Mouse (Mus musculus): ENCODE data around the gene Jmjd6.
"Not testable (repeated sequence)": the region's sequence is repeated elsewhere in the genome, so short reads cannot be mapped to it uniquely, and the experiment has no call there.

Gene Jmjd6

DNA sequence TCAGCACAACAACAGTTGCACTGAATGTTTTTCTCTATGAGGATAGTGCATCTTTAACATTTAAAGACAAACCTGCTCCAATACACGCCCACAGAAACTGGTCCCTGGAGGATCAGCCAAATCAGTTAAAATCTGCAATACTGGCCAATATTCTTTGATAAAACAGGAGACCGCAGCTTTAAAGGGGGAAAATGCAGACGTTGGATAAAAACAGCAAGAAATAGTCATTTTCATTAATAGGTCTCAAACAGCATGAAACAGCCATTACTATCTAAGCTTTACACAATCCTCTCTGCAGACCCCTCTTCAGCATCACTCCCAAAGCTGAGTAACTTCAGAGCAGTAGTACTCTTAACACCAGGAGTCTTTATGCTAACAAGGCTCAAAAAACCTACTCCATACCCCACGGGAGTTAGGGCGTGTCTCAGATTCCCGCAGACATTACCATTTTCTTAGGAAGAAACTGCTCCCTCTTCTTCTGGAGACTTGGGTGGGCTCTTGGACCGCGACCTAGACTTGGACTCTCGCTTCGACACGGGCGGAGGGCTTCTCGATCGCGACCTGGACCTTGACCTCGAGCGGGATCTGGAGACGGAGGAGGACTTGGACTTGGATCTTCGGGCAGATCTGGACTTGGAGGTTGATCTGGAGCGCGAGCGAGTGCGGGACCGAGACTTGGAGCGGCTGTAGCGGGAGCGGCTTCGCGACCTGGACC, 8.5 kb upstream of the Jmjd6 start:
- DNase-seq (ENCODE audit: inconsistent ontology term): no peak

DNA sequence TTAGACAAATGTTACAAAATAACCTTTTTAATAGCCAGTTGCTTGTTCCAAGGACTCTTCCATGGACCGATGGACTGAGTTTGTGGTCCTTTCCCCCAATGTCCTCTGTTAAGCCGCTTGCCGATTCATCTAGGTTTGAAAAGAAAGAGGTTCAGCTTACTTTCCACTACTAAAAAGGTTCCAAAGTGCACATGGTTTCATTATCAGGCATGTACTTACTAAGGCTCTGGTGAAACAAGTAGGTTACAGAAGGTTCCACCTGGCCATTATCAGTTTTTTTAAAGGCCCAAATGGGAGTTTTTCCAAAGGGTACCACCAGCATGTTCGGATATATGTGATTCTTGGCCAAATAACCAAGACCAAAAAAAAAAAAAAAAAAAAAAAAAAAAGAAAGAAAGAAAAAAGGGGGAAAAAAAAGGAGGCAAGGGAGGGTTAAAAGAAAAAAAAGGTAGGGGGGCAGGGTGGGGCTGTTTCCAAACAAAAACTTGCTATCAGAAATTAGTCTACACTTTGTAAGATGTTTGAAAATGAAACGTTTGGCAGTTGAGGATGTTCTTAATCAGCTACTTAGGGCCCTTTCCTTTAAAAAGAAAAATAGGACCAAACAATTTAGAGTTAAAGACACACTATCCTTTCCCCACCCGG, 7.7 kb upstream of the Jmjd6 start:
- DNase-seq (ENCODE audit: inconsistent ontology term): no peak

DNA sequence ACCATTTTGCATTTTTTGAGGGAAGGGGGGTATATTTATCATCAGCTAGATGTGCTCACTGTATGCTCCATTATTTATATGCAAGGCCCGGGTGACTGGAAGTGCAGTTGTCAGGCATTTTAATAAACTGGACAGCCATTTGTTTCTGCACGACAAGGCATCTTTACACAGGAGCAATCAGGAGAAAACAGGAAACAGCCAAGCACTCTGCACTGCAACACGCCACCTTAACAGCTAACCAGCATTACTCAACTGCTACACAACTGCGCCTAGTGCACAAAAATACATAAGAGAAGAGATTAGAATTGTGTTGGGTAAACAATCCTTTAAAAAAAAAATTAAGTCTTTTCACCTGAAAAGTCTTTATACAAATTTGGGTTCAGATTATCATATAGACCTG, 6.8 kb upstream of the Jmjd6 start:
- no peak for DNase-seq (ENCODE audit: inconsistent ontology term)

DNA sequence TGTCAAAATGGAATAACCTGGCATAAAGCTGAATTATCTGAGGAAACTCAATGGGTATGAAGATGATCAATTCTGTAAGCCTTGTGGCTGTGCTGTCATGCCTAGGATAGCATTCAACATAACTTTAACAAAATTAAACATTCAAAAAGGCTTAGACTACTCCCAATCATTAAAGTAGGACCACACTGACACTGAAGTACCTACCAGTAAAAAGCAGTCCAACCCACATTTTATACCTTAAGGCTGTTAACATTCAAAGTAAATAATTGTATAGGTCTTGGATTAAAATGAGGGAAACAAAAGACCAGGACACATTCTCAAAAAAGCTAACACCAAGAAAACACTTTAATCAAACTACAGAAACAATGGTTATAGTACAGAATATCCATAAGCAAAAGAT, 6.3 kb upstream of the Jmjd6 start:
- DNase-seq (ENCODE audit: inconsistent ontology term): no peak

DNA sequence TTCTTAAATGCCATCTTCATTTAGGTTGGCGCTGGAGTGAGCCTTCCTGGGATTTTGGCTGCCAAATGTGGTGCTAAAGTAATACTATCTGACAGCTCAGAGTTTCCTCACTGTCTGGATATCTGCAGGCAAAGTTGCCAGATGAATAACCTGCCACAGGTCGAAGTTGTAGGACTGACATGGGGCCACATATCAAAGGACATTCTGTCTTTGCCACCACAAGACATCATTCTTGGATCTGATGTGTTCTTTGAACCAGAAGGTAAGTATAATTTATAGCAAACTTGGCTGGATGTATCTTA, 5.6 kb upstream of the Jmjd6 start:
- not testable (repeated sequence) for DNase-seq (ENCODE audit: inconsistent ontology term)

DNA sequence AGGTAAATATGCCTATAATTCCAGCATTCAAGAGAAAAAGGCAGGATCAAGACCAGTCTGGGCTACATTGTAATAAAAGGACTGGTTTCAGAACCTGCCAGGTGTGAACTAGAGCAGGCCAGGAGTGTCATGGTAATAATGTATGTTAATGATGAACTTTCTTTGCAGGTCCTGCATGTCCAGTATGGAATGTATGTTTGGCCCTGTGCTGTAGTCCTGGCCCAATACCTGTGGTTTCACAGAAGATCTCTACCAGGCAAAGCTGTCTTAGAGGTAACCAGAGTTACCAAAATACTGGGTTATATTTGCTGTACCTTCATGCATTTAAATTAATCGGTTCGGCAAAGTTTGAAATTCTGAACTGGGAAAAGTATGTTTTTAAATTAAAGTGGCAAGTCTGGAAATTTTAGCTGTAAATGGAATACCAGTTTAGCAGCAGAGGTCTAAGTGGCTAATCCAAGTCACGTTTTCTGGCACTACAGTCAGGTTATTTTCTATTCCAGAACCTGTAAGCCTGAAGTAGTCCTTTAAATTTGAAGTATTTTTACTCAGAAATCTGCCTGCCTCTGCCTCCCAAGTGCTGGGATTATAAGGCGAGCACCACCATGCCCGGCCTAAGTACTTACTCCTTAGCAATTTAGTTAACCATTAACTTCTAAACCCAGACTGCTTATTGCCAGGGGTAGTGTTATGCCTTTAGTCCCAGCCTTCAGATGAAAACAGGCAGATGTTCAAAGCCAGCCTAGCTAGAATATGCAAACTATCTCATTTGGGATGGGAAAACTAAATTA, 5.0 kb upstream of the Jmjd6 start:
- no peak for DNase-seq (ENCODE audit: inconsistent ontology term)

DNA sequence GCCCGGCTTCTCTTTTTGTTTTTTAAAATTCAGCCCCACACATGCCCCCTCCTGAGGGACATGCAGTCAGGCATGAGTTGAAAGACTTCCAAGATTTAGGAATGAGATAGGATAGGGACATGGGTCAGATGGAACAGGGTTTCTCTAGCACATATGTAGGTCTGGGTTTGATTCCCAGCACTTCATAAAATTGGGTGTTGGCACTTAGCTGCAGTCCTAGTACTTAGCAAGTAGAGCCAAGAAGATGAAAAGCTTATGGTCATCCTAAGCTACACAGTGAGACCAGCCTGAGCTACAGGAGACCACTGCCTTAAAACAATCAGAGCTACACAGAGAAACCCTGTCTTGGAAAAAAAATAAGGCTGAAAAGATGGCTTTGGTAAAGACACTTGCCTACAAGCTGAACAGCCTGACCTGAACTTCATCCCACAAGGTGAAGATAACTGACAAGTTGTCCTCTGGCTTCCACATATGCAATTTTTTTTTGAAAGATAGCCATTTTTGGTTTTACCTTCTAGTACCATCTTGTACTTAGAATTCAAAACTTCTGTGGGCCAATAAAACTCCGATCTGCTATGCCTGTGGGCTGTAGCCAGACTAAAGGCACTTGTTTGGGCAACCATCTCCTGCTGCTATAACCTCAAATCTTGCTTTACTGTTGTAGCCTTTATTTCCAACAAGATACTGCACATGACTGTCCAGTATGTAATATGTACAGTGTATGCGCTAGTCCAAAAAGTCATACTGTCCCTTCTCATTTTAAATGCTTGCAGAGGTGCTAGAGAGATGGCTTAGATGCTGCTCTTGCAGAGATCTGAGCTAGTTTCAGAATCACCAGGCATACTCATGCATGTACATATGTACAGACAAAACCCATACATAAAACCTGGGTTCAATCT, 4.2 kb upstream of the Jmjd6 start:
- no peak for DNase-seq (ENCODE audit: inconsistent ontology term)

DNA sequence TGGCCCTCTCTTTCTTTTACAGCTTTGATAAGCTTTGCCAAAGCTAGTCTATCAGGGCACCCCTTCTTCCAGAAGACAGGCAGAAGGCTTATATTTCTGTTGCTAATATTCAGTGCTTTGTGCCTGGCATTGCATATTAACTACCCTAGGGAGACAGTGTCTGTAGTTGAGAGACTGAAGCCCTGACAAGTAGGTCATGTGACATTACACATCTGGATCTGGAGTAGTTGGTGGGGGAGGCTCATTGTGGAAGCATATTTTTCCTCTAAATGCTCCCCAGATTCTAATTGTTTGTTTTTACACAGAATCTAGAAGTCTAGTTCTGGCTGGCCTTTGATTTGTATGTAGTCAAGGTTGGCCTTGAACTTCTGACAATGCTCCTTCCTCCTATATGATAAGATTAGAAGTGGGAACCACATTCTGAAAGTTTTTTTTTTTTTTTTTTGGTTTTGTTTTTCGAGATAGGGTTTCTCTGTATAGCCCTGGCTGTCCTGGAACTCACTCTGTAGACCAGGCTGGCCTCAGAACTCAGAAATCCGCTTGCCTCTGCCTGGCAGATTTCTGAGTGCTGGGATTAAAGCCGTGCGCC, 3.4 kb upstream of the Jmjd6 start:
- DNase-seq (ENCODE audit: inconsistent ontology term): no peak

DNA sequence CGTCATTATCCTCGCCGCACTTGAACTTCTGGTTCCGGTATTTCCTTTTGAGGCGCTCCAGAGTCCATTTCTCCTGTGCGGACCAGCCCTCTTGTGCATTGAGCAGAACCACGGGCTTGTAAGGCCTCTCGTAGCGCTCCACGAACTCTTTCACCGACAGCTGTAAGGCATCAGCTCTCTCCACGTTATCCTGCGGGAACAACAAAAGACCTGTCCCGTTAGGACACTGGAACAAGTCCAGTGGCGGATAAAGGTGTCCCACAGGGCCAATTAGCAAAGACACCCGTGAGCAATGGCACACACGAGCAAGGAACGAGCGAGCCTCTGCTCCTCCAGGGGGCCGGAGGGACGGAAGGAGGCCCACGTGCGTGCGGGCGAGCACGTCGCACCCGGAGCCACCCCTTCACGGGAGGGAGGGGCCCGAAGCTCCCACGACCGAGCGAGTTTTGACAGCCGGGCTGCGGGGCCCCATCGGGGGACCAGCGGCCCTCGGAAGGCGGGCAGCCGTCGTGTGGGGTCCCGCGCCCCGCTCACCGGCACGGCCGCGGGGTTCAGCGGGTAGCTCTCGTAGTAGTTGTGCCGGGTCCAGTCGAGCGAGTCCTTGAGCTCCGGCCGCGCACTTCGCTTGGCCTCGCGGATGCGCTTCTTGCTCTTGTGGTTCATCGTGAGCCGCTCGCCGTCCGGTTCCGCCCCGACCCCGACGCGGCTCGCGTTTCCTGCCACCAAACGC, 553 bp downstream of the Jmjd6 start:
- peak; percentile 80 for DNase-seq (ENCODE audit: inconsistent ontology term)

DNA sequence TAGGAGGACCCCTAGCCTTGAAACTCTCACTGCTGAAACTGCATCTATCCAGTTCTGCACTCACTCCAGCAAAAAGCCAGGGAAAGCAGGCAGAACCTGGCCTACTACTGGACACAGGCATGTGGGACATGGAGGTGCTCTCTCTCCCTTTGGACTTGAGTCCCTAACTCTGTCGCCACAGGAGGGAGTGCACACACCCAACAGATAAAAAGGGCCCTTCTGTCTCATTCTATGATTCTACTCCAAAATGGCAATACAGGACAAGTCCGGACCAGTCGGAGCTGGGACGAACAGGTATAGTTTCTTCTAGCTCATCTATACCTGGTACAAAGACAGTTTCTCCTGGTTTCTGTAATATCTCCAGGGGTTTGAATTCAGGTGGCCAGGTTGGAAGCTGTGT, 2.5 kb downstream of the Jmjd6 start:
- DNase-seq (ENCODE audit: inconsistent ontology term): no peak

DNA sequence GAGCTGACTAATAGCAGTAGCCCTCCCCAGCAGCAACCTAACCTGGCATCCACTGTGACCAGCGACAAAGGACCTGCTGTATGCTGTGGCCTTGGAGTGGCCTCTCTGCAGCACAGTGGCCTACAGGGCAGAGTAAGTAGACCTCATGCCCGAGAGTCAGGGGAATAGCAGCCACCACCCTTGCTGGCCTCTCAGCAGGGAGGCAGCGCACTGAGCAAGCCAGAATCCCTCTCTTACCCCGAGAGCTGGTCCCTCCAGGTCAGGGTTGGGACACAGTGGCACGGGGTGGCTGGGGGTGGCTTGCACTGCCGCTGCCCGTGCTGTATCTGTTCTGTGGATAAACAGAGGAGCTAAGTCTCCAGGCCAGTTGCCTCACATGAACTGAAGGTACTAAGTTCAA, 3.6 kb downstream of the Jmjd6 start:
- no peak for DNase-seq (ENCODE audit: inconsistent ontology term)

DNA sequence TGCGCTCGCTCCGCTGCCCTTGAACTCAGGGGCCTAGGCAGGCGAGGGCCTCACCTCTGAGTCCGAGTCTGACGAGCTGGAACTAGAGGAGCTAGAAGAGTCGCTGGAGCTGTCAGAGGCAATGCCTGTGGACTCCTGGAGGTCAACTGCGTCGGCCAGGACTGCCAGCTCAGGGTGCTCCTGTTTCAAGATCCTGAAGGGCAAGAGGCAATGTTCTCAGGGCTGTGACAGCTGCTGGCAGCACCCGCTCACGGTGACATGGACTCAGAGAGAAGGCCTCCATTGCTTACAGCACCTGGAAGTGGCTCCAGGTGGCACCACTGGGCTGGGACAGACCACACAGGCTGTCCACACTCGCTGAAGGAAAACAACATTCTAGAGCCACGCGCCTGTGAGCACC, 4.3 kb downstream of the Jmjd6 start:
- no peak for DNase-seq (ENCODE audit: inconsistent ontology term)

DNA sequence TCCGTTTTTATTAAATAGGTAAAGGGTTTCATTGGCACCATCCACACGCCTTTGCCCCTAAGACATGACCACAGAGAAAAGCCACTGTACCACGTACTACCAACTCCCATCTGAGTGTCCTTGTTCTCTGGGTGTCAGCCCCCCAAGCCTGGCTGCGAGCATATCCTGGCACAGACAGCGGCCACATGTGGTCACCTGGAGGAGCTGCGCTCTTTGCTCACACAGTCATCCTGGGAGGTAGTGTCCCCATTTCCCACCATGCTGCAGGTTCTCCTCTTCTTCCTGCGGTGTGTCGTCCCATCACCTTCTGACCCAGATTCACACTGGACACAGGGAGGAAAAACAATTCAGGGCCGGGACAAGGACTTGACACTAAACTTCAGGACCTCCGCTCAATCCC, 5.8 kb downstream of the Jmjd6 start:
- DNase-seq (ENCODE audit: inconsistent ontology term): no peak

DNA sequence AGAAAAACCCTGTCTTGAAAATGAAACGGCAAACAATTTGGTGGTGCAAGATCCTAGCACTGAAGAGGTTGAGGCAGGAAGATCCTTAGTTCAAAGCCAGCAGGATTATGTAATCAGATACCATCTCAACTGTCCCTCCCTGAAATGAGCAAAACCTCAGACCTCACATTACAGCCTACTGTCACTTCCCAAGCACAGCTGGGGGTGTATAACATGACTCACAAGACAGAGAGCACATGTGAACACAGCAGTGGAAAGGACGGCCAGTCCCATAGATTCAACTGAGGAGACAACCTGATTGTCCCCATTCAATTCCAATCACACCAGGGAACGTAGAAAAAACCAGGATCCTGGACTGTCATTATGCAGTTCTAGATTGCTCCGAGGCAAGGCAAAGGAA, 7.0 kb downstream of the Jmjd6 start:
- DNase-seq (ENCODE audit: inconsistent ontology term): no peak

DNA sequence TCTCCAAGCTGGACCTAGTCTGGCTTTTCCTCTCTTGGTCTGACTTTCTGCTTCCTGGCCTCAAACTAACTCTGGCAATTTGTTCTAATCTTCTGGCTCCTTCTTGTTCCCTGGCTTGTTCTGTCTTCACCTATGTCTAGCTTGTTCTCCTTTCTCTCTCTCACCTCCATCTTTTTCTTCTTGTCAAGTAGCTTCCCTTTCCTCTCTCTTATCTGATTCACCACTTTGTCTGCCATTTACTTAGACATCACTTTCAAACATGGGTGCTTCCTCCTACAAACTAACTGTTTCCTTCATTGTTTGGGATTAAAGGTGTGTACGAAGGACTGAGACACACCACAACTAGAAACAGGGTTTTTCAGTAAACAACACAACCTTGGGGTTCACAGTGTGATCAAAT, 8.3 kb downstream of the Jmjd6 start:
- no peak for DNase-seq (ENCODE audit: inconsistent ontology term)

DNA sequence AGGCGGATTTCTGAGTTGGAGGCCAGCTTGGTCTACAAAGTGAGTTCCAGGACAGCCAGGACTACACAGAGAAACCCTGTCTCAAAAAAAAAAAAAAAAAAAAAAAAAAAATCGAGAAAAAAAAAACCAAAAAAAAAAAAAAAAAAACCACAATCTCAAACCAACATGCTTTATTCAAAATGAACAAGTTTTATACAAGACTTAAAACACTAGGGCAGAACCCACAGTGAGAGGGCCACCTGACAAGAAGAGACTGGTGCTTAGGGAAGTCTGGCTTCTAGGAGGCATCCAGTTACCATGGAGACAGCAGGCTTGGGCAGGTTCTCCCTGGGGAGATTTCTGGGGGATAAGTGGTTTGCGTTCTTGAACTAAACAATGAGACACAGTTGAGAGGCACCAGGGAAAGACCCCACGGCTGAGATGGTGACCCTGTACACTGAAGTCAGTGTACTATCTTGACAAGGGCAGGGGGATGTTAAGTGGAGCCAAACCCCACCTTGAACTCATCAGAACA, 11.0 kb downstream of the Jmjd6 start:
- no peak for DNase-seq (ENCODE audit: inconsistent ontology term)

DNA sequence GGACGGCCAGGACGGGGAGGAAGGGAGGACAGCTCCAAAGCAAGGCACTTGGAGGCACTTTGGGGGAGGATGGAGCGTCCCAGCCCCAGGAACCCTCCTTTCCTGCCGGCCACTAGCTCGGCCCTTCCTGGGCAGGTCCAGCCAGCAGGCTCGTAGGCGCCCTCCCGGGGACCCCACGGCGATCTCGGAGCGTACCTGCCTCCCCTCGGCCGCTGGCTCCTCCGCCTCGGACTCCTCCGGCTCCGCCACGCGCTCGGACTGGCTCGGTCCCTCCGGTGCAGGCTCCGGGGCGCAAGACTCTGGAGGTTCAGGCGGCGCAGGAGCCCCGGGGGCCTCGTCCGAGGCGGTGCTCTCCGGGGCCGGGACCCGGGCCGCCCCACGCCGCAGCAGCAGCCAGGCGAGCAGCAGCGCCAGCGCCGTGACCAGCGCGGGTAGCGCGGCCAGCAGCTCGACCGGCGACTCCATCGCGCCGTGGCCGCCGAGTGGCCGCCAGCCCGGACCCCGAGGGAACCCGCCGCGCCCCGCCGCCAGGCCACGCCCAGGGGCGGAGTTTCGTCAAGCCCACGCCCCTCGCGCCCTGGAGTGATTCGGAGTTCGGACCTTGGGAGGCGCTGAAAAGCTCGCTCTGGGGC, 15.6 kb downstream of the Jmjd6 start, which contains the start of gene Mxra7:
TSS of gene Mxra7 (minus strand) at position 513 of the 632 bp plus-strand sequence.
- peak; percentile 89 for DNase-seq (ENCODE audit: inconsistent ontology term)

DNA sequence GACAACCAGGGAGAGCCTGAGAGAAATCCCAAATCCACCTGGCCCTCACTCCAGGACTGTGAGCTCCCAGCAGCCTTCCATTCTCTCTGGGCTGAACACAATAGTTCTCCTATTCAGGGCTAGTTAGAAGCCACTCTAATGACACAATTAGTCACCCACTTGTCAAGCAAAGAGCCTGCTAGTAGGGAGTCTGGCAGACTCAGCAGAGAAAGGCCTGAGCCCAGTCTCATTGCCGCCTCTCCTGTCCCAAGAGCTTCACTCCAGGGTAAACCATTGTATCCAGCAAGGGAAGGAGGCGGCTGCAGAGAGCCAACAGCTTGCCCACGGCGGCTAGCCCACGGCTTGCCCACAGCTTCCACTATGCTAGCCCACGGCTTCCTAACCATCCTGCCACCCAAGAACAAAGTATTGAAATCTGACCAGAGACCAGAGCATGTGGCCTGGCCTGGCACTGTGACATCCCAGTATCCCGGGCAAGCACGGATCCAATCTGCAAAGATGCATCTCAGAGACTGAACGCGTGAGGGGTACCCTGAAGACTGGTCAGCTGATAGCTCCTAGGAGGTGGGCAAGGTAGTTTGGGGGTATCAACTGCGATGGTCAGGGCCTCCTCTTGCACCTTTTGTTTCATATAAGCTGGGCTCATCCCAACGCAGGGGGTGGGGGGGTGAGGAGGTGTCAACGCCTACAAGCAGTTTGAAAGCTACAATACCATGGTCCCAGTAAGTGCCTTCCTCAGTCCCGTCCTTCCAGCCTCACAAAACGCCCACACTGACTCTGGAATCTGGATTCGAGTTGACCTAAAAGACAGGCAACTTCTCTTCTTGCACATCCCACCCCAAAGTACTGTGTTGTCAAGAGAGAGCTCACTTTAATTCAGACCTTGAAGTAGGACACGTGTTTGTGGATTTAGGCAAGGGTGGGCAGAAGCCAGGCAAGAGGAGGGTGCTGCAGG, 16.4 kb downstream of the Jmjd6 start:
- DNase-seq (ENCODE audit: inconsistent ontology term): peak; percentile 78

DNA sequence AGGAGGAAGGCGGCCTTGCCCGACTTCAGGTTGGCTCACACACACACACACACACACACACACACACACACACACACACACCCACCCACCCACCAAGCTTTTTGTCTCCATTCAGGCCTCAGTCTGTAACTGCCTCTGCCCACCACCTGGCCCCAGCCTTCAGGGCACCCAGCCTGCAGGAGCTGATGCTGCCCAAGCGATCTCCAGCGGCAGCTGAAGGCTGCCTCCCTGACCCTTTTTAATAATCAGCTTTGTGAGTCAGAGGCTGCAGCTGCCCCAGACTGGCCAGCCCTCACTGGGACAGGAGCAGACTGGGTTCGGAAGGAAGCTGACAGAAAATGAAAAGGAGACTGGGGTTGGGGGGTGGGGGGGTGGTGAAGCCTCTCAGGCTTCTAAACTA, 18.0 kb downstream of the Jmjd6 start:
- DNase-seq (ENCODE audit: inconsistent ontology term): peak; percentile 87
